8 mouse cellular contexts compared by ENCODE assay signal in genomic region chr10:95416685-95417495, GRCm38 (mm10). TPM values are rescaled to one million over a fixed set of nuclear protein-coding genes. Genes with fewer than 3 reads are reported as not detected.
DNase-seq lines count a peak whose midpoint lies in the region; ATAC-seq and TF ChIP-seq lines count a peak whose summit lies in the region.

Gene Socs2 (minus strand): TSS chr10:95417180.

- no peak for TF ChIP-seq CTCF in testis, adult 2 months (IDR thresholded peaks at IDR 0.05; ENCODE audit: control insufficient read depth, insufficient read depth, insufficient replicate concordance, low read depth, low read length)

- H3K36me3 ChIP-seq in forebrain, embryonic 14.5 days (ENCODE audit: control insufficient read depth, insufficient read depth, low read length) = 0 out of 2 replicates have a peak, but pooled peaks cover 5% of the 10 kb centered on the region
- H3K36me3 ChIP-seq in liver, embryonic 16.5 days (ENCODE audit: control insufficient read depth, insufficient read depth) = no peaks in the 10 kb centered on the region
- H3K36me3 ChIP-seq in neural tube, embryonic 13.5 days = no peaks in the 10 kb centered on the region
- H3K36me3 ChIP-seq in testis, adult 2 months (ENCODE audit: control insufficient read depth, insufficient read depth, low read length) = no peaks in the 10 kb centered on the region

- under 1% methylated on average over 61 of the region's 66 CpGs for WGBS in forebrain, embryonic 14.5 days
- WGBS in large intestine, adult 2 months = under 1% methylated on average over 64 of the region's 66 CpGs
- under 1% methylated on average over 64 of the region's 66 CpGs for WGBS in liver, embryonic 16.5 days (ENCODE audit: insufficient replicate concordance)
- under 1% methylated on average over 66 of the region's 66 CpGs for WGBS in neural tube, embryonic 13.5 days

- no peaks in the 10 kb centered on the region for H3K27me3 ChIP-seq in forebrain, embryonic 14.5 days (replicated peaks; ENCODE audit: control insufficient read depth, insufficient read depth, low read length)
- H3K27me3 ChIP-seq in liver, embryonic 16.5 days (ENCODE audit: control insufficient read depth, insufficient read depth, low read depth, low read length) = peaks cover 47% of the 10 kb centered on the region
- 0 out of 2 replicates have a peak, but pooled peaks cover 6% of the 10 kb centered on the region for H3K27me3 ChIP-seq in neural tube, embryonic 13.5 days
- H3K27me3 ChIP-seq in testis, adult 2 months (ENCODE audit: control insufficient read depth, insufficient read depth, low read length) = peaks cover 2% of the 10 kb centered on the region; the same call in 1 of the 2 replicates

- peak within 1 kb of the TSS; percentile 76 for H3K4me3 ChIP-seq in forebrain, embryonic 14.5 days (ENCODE audit: low read depth, low read length)
- H3K4me3 ChIP-seq in liver, embryonic 16.5 days (ENCODE audit: low read depth, low read length) = peak within 1 kb of the TSS; percentile 71
- H3K4me3 ChIP-seq in neural tube, embryonic 13.5 days = peak within 1 kb of the TSS; percentile 87
- peak within 1 kb of the TSS; percentile 85 for H3K4me3 ChIP-seq in testis, adult 2 months (ENCODE audit: control insufficient read depth, low read depth, low read length)

- intact Hi-C loops in heart, postnatal 10 days (cut with DNase I) = loop anchor here (5.0 kb wide), 1 partner anchor 225 kb away; no protein-coding TSS in a partner anchor

- peak; percentile 86 for ATAC-seq in forebrain, embryonic 14.5 days
- peak; percentile 82 for ATAC-seq in liver, embryonic 16.5 days (ENCODE audit: low read depth)
- ATAC-seq in neural tube, embryonic 13.5 days (ENCODE audit: low read depth) = peak; percentile 87

- TF ChIP-seq POLR2A in testis, adult 2 months (IDR thresholded peaks at IDR 0.05; ENCODE audit: control insufficient read depth, low read depth, low read length) = peak; percentile 17; the same call in 1 of the 2 replicates

- H3K27ac ChIP-seq in forebrain, embryonic 14.5 days (ENCODE audit: low read depth, low read length) = peak within 1 kb of the TSS; percentile 94
- 0 out of 2 replicates have a peak within 1 kb of the TSS, but pooled peaks have one; percentile 24 for H3K27ac ChIP-seq in liver, embryonic 16.5 days (ENCODE audit: low read length)
- H3K27ac ChIP-seq in neural tube, embryonic 13.5 days (replicated peaks) = peak within 1 kb of the TSS; percentile 95
- no peak within 1 kb of the TSS for H3K27ac ChIP-seq in testis, adult 2 months (ENCODE audit: control insufficient read depth, insufficient read depth, low read depth, low read length)

- no peaks in the 10 kb centered on the region for H3K9me3 ChIP-seq in forebrain, embryonic 14.5 days (replicated peaks; ENCODE audit: control insufficient read depth, low read length)
- no peaks in the 10 kb centered on the region for H3K9me3 ChIP-seq in liver, embryonic 16.5 days (replicated peaks; ENCODE audit: control insufficient read depth, low read length)
- H3K9me3 ChIP-seq in neural tube, embryonic 13.5 days = no peaks in the 10 kb centered on the region

- H3K9ac ChIP-seq in forebrain, embryonic 14.5 days (ENCODE audit: low read length) = peak within 1 kb of the TSS; percentile 80
- H3K9ac ChIP-seq in liver, embryonic 16.5 days (ENCODE audit: low read depth, low read length) = peak within 1 kb of the TSS; percentile 72
- H3K9ac ChIP-seq in neural tube, embryonic 13.5 days = peak within 1 kb of the TSS; percentile 94

- peak within 1 kb of the TSS; percentile 97 for H3K4me2 ChIP-seq in forebrain, embryonic 14.5 days (ENCODE audit: low read length)
- peak within 1 kb of the TSS; percentile 94 for H3K4me2 ChIP-seq in liver, embryonic 16.5 days (ENCODE audit: low read depth, low read length)
- peak within 1 kb of the TSS; percentile 89 for H3K4me2 ChIP-seq in neural tube, embryonic 13.5 days

- peaks cover 3% of the 10 kb centered on the region; the same call in 1 of the 2 replicates for H3K4me1 ChIP-seq in forebrain, embryonic 14.5 days (ENCODE audit: control insufficient read depth, insufficient read depth, low read length)
- H3K4me1 ChIP-seq in liver, embryonic 16.5 days (ENCODE audit: control insufficient read depth, low read depth, low read length) = peaks cover 22% of the 10 kb centered on the region
- H3K4me1 ChIP-seq in neural tube, embryonic 13.5 days (replicated peaks) = peaks cover 20% of the 10 kb centered on the region
- H3K4me1 ChIP-seq in testis, adult 2 months (ENCODE audit: control insufficient read depth, insufficient read depth, low read length) = peaks cover 30% of the 10 kb centered on the region

- peak; percentile 94 for DNase-seq in ES-CJ7 (ENCODE audit: low read depth, low spot score)
- DNase-seq in c-Kit-positive CD71-positive TER-119-positive erythroid progenitor cells, embryonic 14.5 days (ENCODE audit: low spot score) = peak; percentile 83
- peak; percentile 97 for DNase-seq in forebrain, embryonic 14.5 days (ENCODE audit: low spot score)
- DNase-seq in heart, postnatal 10 days = peak; percentile 96 to 97
- peak; percentile 75 for DNase-seq in large intestine, adult 2 months (ENCODE audit: low read depth, low spot score)

RNA-seq across cellular contexts. Expression of gene Socs2, which starts in this region (rescaled TPM):
- polyA plus RNA-seq in forebrain, embryonic 14.5 days (2014; fragmentation: Nextera tagmentation; extraction: Ambion mirVana) = 145 and 148 TPM in 2 replicates
- total RNA-seq in heart, postnatal 10 days (2021) = 100 to 1,000 TPM; 127 to 133 TPM
- polyA plus RNA-seq in large intestine, adult 2 months (2012; rRNA removed) = 36.0 and 50.3 TPM in 2 replicates
- polyA plus RNA-seq in liver, embryonic 16.5 days (2015; fragmentation: Nextera tagmentation; extraction: Ambion mirVana) = 4.0 and 5.4 TPM in 2 replicates
- 139 and 155 TPM in 2 replicates for polyA plus RNA-seq in neural tube, embryonic 13.5 days (2015; fragmentation: Nextera tagmentation; extraction: Ambion mirVana)
- 3.9 and 4.3 TPM in 2 replicates for polyA plus RNA-seq in testis, adult 2 months (2012; rRNA removed)
